Mouse (Mus musculus): ENCODE results near the gene Fam170b.
A peak's percentile ranks its signal among the peaks of the same experiment; 100 is the strongest.

Gene Fam170b

GRCm38 (mm10) chr14:32833847-32834246 is at the start of gene Fam170b:
Fam170b (plus strand) TSS chr14:32833962.
- DNase-seq = no peak

- DNase-seq = no peak
Measured at GRCm38 (mm10) chr14:32784130-32784747, 49.5 kb upstream of the Fam170b start.

GRCm38 (mm10) chr14:32784748-32785134 is 49.0 kb upstream of the Fam170b start:
- no peak for DNase-seq

DNA sequence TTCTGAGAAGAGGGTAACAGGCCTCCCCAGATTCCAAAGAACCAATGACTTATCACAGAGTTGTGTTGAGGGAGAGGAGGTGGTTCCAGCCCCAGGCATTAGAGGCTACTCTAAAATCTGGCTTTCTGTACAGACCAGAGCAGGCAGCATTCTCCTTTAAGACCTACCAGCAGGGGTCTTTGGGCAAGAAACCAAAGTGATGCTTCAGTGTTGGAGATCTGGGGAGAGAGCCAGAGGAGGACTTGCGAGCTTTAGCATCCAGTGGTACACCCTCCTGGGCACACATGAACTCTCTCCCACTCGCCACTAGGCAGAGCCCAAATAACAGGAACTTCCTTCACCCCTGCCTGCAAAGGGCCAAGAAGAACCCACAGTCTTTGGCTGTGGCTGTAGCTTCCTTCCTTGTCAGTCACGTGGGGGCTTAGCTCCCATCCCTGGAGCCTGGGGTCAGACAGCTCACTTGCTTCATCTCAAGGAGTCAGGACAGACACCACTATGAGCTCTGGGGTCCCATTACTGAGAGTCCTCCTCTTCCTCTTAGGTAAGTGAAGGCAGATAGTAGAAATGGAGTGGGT is 48.1 kb upstream of the Fam170b start, which contains the start of gene Tmem273:
Gene Tmem273, plus strand, starts transcription at position 408 of the 575 bp plus-strand sequence.
- no peak for DNase-seq

GRCm38 (mm10) chr14:32787691-32788090 is 46.1 kb upstream of the Fam170b start:
- no peak for DNase-seq

DNA sequence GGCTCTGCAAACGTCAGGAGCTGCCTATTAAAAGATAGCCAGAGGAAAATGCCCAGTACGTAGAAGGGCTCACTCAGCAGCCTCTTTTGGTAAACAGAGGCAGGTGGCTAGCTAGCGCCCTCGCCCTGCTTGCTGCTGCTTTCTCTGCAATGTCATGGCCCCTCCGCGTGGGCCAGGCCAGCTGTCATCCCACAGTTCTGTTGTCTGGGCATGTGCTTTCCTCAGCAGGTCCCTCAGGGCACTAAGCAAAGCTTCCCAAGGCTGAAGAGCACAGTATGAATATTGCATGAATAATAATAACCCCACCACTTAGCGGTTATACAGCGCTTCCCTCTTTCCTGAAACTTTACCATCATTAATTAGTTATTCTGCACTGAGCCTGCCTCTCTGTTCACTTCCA is 37.4 kb upstream of the Fam170b start:
- no peak for DNase-seq

- no peak for DNase-seq
Measured at GRCm38 (mm10) chr14:32797803-32798202, 36.0 kb upstream of the Fam170b start.

DNA sequence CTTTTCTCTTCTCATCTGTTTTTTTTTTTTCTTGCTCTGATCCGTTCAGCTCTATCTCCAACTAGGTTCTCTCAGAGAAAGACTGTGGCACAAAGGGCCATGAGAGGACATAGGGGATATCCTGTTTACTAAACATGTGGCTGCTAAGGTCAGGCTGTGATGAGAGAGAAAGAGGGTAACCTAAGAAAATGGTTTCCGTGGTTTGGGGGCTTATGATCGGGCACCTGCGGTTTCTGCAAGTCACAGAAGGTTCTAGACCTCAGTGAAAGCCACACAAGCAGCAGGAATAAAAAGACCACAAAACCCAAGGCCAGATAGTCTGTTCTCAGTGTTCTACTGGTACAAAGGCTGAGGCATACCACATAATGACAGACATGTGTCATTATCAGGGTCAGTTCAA is 35.4 kb upstream of the Fam170b start:
- no peak for DNase-seq

- no peak for DNase-seq
Measured at GRCm38 (mm10) chr14:32800048-32800447, 33.7 kb upstream of the Fam170b start.

DNA sequence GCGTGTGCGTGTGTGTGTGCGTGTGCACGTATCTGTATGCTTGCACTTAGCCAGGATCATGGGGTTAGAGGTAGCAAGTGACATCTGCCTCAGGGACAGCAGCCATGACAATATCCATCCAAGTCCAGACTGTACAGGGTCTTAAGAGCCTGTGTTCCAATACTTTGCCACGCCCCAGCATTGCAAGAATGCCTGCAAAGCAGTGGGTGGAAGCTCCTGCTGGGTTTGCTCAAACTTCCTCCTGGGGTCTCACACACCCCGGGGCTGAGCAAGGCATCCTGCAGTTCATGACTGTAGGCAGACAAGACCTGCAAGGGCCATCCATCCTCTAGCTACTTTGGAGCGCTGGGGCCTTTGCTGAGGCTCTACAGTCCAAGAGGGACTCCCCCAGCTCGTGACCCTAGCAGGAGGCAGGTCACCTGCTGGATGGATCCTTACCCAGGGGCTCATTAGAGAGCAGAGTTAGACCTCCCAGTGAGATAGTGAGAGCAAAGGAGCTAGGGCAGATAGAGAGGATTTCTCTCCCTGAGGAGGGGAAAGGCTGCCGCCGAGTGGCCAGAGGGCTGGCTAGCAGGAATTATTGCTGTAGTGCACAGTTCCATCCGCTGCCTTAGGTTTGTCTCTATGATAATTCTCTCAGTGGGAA is 32.6 kb upstream of the Fam170b start:
- DNase-seq = peak; percentile 67 to 72

- no peak for DNase-seq
Measured at GRCm38 (mm10) chr14:32801662-32802024, 32.1 kb upstream of the Fam170b start.

- DNase-seq = no peak
Measured at GRCm38 (mm10) chr14:32810111-32810510, 23.7 kb upstream of the Fam170b start.

- no peak for DNase-seq
Measured at GRCm38 (mm10) chr14:32812429-32812828, 21.3 kb upstream of the Fam170b start.

DNA sequence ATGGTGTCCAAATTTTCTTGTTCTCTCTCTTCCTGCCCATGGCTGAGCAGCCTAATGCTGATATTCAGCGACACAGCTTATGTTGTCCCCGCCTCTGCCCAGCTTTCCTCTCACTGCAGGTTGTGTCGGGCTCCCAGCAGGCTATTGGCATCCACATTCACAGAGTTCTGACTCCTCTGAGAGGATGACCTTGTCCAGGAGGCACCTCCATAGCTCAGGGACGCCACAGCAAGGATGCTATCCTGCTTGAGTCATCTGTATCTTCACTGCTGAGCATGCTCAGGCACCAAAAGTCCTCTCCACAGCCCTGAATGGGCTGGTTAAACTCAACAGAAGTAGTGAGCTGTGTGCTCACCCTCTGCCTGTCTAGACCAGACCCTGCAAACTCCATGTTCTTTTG is 18.8 kb upstream of the Fam170b start:
- no peak for DNase-seq

DNA sequence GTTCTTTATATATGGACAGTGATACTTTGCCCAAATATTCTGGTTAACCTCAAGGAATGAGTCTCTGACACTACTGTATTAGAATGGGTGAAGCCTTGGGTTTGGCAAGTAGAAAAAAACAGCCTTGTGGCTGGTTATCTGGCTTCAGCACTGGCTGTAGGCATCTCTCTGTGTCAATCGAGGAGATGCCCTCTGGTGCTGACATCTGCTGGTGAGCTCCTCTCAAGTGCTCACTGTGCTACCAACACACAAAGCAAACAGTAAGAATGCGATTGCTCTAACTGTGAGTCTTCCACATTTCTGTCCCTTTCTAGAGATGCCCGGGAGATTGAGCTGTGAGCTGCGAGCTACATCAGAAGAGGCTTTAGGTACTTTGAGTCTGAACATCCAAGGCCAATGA is 17.2 kb upstream of the Fam170b start:
- DNase-seq = no peak

DNA sequence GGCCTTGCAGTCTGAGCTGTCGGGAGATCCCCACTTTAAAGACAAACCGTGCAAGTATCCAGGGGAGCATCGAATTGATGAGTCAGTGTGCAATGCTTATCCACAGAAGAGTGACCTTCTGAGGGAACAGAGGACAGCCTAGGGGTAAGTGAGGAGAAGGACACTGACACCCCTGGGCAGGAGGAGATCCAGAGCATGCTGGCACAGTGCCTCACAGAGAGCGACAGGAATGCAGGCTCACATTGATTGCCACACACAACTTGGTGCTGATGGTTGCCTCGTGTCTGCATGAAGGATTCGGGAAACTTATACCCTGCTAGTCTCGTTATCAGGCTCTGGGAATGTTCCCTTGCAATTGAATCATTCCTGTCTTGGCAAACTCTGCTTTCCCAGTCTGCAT is 16.5 kb upstream of the Fam170b start:
- DNase-seq = no peak

GRCm38 (mm10) chr14:32819297-32819696 is 14.5 kb upstream of the Fam170b start:
- peak; percentile 25 to 43 for DNase-seq

DNA sequence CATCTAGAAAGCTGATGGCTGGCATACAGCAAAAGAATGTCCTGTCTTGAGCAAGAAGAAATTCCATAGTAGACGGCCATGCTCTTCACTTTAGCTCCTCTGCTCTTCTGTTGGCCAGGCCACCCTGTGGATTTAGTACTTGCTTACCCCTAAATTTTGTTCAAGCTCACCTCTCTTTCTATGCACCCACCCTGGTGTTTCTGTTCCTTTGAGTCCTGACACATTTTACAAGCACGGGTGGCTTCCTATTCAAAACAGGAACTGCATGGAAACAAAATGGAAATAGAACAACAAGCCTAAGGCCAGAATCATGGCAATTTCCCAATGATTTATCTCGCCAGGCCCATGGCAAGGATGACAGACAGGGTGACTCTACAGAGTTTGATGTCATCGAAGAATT is 10.9 kb upstream of the Fam170b start:
- DNase-seq = no peak

DNA sequence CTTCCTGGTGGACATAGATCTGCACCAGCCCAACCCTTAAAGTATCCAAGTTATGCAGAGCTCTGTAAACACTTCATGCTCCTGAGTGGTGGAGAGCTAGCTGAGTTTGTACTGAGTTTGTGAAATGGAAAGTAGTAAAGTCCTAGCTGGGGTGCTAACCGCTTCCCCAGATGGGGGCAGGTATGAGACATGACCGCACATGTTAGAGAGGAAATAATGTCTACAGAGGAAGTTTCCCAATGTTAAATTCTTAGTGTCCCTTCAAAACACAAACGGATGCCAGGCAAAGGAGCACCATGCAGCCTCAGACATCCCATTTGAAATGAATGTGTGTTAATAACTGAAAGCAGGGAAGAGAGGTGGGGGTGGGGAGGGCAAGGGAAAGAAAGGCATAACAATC is 9.9 kb upstream of the Fam170b start:
- no peak for DNase-seq

- peak; percentile 13 to 25 for DNase-seq
Measured at GRCm38 (mm10) chr14:32824267-32825150, 9.3 kb upstream of the Fam170b start.

GRCm38 (mm10) chr14:32825426-32826032 is 8.2 kb upstream of the Fam170b start:
- DNase-seq = peak; percentile 83 to 90

GRCm38 (mm10) chr14:32827165-32827564 is 6.6 kb upstream of the Fam170b start:
- peak; percentile 19 to 47 for DNase-seq

Data from kidney, postnatal 4 days (tissue).